Comparison of ENCODE assay signal across 8 mouse cellular contexts in genomic region chr6:31079586-31080259, GRCm38 (mm10).
A peak's percentile ranks its signal among the peaks of the same experiment; 100 is the strongest.
DNase-seq lines count a peak whose midpoint lies in the region; ATAC-seq and TF ChIP-seq lines count a peak whose summit lies in the region.

No protein-coding gene starts in this region.

- H3ac ChIP-seq in myocyte (ENCODE audit: control insufficient read depth, insufficient read length), result no peak overlapping the region

- H3K27me3 ChIP-seq in embryonic facial prominence, embryonic 15.5 days, result no peaks in the 10 kb centered on the region
- H3K27me3 ChIP-seq in myocyte (ENCODE audit: control insufficient read depth, insufficient read depth, insufficient read length), result no peaks in the 10 kb centered on the region

- H3K4me2 ChIP-seq in embryonic facial prominence, embryonic 15.5 days (replicated peaks), result no peak overlapping the region
- peak overlapping the region; percentile 71 for H3K4me2 ChIP-seq in myocyte (ENCODE audit: low read depth)

- whole genome bisulfite sequencing in embryonic facial prominence, embryonic 15.5 days, result 65% methylated on average over 14 of the region's 14 CpGs

- no peak for TF ChIP-seq POLR2A in myocyte (IDR thresholded peaks at IDR 0.05; ENCODE audit: insufficient read length, low read depth)

- H3K79me2 ChIP-seq in myocyte (ENCODE audit: control insufficient read depth, insufficient read depth), result peaks cover 65% of the 10 kb centered on the region

- no peaks in the 10 kb centered on the region for H3K36me3 ChIP-seq in embryonic facial prominence, embryonic 15.5 days
- H3K36me3 ChIP-seq in myocyte (ENCODE audit: control insufficient read depth, insufficient read depth), result peaks cover 21% of the 10 kb centered on the region

- peaks cover 40% of the 10 kb centered on the region for H3K4me1 ChIP-seq in embryonic facial prominence, embryonic 15.5 days

- H3K4me3 ChIP-seq in embryonic facial prominence, embryonic 15.5 days (replicated peaks), result no peak overlapping the region
- no peak overlapping the region for H3K4me3 ChIP-seq in myocyte

- DNase-seq in left cerebral cortex, postnatal 14 days (ENCODE audit: low spot score in 2 of 2), result peak; percentile 51 to 73
- DNase-seq in left cerebral cortex, adult 11 months (ENCODE audit: low spot score), result no peak
- DNase-seq in T-cell, adult 2 months (ENCODE audit: low spot score), result peak; percentile 61
- no peak for DNase-seq in gastrocnemius, postnatal 36 days
- DNase-seq in kidney, adult 9 months, result no peak
- no peak for DNase-seq in ovary, postnatal 14 days (ENCODE audit: low spot score)

- H3K9ac ChIP-seq in embryonic facial prominence, embryonic 15.5 days, result no peak overlapping the region

- ATAC-seq in embryonic facial prominence, embryonic 15.5 days (ENCODE audit: insufficient number of reproducible peaks, low FRiP score, low TSS enrichment, low read depth), result no peak

- intact Hi-C loops in left cerebral cortex, postnatal 14 days (cut with DNase I), result loop anchor here (5.0 kb wide), 2 partner anchors 48 to 98 kb away; no protein-coding TSS in a partner anchor
- intact Hi-C loops in gastrocnemius, postnatal 36 days (cut with DNase I), result loop anchor here (5.0 to 10.0 kb wide), 5 partner anchors 48 to 378 kb away; partner anchors contain the start of gene Mkln1

- 0 out of 2 replicates have a peak overlapping the region, but pooled peaks have one; percentile 11 for H3K27ac ChIP-seq in embryonic facial prominence, embryonic 15.5 days (replicated peaks)

- H3K9me3 ChIP-seq in embryonic facial prominence, embryonic 15.5 days (replicated peaks), result no peaks in the 10 kb centered on the region

TF ChIP-seq in myocyte, 11 proteins besides CTCF, POLR2A, EP300 and RAD21:
- TF ChIP-seq MYOD1 (IDR thresholded peaks at IDR 0.05; ENCODE audit: control insufficient read depth in 1 of 3, insufficient read length in 2 of 3, low read depth in 2 of 3), result peak in 1 of 3 experiments; percentile 5
- TF ChIP-seq SRF (IDR thresholded peaks at IDR 0.05; ENCODE audit: control insufficient read depth, insufficient read length, low read depth), result no peak

Comparison
In these comparisons a context has a peak if more than half of its experiments do, and no peak if none do; other contexts are left out.
1. DNase-seq: peak in left cerebral cortex, postnatal 14 days (2 of 2) and T-cell, adult 2 months (single experiment); none in left cerebral cortex, adult 11 months (single experiment), gastrocnemius, postnatal 36 days (0 of 2), kidney, adult 9 months (single experiment) and ovary, postnatal 14 days (single experiment).